Mouse (Mus musculus) frontal cortex, postnatal 14 days (tissue): Measurements from ENCODE around the gene Atp13a2.

Experiments used
- DNase-seq, 2 experiments: peaks; one replicate each; pipeline ENCODE4 v3.0.0; 2022; ENCODE audit warnings: low spot score in 2 of 2

The Atp13a2 gene

DNA sequence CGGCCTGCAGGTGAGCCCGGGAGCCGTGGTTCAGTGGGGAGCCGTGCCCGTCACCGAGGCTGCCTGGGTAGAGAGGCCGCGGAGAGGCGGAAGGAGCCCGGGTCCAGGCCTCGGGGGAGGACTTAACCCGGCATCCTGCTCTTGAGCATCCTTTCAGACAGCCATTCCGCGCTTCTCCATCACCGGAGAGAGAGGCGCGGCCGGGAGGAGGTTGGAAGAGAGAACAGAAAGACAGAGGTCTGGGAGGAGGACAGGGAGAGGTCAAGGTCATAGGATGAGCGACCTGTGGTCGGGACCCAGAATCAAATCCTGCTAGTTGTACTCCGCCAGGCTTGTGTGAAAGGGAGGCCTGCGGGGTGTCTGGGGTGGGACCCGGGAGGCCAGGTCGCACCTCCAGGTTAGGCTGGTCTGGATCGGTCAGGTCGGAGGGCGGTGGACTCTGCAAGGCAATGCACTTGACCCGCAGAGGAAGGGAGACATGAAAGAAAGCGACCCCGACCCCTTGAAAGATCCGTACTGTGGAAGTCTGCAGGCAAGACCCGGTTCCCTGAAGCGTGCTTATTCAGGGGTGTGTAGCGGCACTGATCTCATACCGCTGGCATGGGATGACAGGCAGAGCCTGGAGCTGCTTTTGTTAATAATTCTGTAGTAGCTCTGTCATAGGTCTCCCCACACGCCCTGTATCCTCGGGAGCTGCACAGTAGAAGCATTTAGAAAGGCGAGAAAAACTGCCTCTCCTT, 25.0 kb upstream of the Atp13a2 start:
- DNase-seq = peak in 1 of 2 experiments; percentile 35

DNA sequence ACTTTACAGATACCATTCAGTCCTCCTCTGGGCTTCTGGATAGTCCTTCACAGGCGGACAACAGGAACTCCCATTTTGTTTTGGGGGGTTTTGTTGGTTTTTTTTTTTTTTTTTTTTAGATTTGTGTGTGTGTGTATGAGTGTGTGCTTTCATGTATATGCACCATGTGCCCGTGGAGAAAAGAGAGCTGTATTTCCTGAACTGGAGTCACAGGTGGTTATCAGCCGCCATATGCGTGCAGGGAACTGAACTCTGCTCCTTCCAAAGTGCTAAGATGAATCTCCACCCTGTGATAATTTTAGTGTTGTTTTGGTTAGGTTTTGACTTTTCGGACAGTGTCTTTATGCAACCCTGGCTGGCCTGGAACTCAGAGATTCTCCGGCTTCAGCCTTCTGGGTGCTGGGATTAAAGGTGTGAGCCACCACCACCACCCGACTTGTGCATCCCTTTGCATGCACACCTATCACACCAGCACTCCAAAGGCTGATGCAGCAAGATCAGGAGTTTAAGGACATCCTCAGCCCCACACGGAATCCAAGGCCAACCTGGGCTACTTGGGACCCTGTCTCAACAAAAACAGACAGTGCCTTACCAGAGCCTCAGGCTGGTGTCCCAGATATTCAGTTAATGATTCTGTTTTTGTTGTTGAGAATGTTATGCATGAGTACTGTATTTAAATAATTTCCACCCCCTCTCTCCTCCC, 24.3 kb upstream of the Atp13a2 start:
- DNase-seq = no peak

DNA sequence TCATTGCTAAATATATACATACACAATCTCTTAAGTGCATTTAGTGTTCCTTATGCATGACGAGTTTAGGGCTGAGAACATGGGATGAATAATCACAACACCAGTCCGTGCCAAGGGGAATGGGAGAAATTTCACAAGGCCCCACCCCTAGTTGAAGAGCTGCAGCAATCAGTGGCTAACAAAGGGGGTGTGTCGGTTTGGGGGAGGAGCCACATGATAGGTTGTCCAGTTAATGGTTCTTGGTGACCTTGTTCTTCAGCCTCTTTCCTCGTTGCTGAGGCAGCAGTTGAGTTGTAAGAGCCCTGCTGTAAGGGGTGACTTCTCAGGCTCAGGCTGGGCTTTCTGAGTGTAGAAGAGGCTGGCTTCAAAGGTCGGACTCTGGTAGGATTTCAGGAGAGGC, 23.7 kb upstream of the Atp13a2 start:
- no peak for DNase-seq

DNA sequence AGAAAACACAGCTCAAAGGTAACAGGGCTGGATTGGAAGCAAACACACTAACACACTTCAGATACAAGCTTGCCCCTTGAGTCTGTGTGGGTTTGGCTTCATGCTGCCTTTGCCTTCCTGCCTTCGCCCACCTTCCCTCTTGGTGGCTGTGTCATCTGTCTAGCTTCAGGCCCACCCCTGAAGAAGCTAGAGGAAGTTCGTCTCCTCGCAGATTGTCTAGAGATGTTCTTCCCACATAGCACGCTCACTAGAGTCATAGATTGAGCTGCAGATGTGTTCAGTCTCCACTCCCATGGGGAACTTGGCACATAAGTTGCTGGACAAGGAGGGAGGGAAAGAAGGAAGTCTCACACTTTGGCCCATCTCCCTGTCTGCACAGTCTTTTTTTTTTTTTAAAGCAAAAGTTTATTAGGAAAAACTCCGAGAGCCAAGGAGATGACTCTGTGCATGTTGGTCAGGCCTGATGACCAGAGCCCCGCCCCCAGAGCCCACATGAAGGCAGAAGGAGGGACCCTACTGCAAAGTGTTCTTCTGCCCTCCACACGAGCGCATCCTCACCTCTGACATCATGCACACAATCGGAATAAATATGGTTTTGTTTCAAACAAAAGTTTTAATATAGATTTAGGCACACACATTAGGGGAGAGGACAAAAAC, 22.6 kb upstream of the Atp13a2 start:
- peak in 1 of 2 experiments; percentile 31 for DNase-seq

DNA sequence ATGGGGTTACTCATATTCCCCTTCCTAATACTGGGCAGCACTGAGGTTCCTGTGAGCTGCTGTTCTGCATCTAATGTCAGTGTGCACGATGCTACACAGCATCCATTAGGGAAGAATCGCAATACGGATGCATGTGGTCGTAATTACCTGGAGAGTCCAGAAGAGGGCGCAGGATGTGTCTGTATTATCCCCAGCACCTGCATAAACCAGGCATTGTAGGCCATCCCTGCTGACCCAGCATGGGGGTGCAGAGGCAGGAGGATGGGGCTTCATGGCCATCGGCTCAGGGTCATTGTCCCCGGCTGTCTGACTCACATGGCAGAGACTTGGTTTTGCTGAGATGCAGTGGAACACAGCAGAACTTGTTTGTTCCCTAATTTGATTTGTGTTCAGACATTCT, 22.1 kb upstream of the Atp13a2 start:
- peak; percentile 54 to 71 for DNase-seq

DNA sequence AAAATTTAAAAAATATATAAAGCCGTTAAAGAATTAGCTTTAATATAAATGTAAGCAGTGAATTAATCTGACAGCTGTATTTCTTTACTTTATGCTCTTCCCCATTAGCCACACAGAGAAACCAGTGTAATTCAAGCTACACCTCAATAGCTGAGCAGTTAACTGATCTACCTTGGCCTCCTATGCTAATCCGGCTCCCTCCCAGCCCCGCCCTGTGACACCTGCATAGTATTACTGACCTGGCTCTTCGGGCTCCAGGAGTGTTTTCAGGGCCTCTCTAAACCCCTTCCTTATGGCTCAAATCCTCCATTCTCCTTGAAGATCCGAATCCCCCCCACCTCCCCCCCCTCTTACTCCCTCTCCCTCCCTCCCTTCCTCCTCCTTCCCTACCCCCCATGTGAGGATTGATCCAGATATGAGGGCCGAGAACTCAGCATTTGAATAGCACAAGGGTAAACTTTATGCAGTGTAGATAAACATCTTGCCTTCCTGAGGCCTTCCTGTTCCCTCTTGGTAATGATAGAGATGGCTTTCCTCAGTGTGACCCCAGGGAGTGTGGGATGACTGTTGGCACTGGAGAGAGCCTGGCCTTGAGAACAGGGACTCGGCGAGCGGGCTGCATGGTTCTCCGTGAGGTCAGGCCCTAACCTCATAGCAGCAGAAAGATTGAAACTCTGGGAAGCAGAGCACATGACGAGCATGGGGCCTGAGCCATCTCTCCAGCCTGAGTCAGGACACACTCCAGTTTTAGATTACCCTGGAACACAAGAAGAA, 19.1 kb upstream of the Atp13a2 start:
- no peak for DNase-seq

DNA sequence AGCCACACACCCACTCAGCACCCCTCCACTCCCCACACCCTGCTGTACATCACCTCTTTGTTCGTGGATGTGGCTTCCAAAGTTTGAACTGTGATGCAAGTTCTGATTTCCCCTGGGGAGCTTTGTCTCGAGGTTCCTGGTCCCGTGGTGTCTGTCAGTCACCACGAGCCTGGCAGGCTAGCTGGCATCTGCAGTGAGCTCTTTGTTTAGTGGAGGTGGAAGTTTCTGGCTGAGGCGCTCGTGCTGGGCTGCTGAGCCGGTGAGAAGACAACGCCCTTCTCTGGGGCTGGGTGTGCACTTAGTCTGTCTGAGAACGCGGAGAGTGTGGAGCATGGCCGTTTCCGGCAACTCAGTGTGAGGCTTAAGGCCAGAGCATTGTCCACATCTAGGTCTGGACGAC, 15.0 kb upstream of the Atp13a2 start:
- DNase-seq = no peak

DNA sequence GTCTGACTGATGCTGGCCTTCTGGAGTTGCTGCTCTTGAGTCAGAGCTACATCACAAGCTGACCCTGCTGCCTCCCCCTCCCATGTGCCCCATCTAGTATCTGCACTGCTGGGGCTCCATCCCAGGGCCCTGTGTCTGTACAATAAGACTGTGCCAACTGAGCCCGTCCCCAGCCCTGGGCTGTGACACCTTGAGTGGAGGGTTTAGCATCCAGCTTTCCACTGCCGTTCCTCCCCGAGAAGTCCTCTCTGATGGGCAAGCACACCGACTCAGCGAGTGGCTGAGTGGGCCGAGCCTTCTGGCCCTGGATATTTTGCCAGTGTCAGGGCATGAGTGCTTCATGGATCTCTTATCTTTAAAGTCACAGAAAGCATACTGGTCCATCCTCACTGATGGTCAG, 12.3 kb upstream of the Atp13a2 start:
- no peak for DNase-seq

DNA sequence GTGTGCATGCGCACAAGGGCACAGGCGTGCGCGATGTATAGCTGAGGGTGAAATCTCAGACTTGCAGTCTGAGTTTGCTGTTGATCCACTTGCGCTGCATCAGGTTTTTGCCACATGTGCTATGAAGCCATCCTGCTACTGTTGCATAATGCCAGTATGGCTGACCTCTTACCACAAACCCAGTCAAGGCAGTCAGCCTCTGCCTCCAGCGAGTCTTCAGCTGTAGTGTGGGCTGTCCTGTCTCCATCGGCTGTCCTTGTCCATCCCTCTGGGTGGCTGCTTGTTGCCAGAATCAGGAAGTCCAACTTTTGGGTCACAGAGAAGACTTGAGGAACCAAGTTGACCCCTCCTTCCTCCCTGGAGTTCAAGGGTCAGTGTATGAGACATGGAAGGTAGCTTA, 11.3 kb upstream of the Atp13a2 start:
- no peak for DNase-seq

DNA sequence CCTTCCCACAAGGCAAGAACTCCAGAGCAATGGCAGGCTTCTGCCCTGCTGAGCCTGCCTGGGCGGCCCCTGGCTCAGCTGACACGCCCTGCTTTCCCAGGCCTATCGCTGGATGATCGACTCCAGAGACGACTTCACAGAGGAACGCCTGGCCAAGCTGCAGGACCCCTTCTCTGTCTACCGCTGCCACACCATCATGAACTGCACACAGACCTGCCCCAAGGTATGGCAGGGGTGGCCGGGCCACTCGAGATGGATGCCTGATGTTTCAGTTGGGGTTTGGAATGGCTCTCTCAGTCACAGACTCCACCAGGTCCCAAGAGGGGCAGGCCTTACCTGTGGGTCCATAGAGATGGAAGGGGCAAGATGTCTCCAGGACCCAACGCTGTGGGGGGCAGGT, 9.4 kb upstream of the Atp13a2 start:
- no peak for DNase-seq

DNA sequence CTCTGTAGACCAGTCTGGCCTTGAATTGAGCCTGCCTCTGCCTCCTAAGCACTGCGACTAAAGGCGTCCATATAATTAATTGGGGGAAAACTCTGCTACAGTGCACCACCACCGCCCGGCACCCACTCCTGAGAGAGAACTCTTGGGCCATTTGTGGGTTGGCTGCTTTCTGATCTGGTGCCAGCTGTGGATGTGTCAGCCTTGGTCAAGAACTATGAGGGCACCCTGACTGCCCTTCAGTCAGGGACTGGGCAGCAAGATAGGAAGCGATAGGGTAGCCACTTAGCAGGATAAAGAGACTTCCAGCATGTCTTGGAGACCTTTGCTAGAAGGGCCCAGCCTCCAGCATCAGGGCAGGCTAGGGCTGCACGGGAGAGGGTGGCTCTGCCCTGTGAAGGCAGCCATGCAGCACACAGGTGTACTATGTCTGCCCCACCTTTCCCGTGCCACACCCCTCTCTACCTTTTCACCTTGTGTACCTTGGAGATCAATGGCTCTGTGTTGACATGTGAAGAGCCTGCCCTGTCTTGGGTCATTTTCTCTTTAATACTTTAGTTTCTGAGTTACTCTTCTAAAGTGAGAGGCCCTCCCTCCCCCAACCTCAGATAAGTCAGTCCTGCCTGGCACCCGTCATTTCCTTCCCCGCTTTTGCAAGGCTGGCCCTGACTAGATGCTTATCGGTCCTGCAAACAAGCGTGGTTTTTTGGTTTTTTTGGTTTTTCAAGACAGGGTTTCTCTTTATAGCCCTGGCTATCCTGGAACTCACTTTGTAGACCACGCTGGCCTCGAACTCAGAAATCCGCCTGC, 8.6 kb upstream of the Atp13a2 start:
- DNase-seq = no peak

DNA sequence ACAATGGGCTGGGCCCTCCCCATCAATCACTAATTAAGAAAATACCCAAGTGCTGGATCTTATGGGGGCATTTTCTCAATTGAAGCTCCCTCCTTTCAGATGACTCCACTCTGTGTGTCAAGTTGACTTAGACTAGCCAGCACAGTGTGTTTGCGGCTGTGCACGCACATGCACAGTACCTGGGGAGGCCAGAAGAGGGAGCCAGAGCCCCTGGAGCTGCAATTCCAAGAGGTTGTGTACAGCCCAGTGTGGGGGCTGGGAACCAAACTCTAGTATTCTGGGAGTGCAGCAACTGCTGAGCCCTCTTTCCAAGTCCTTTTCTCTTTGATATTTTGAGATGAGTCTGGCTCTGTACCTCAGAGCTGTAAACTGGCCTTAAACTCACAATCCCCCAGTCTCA, 5.1 kb upstream of the Atp13a2 start:
- no peak for DNase-seq

DNA sequence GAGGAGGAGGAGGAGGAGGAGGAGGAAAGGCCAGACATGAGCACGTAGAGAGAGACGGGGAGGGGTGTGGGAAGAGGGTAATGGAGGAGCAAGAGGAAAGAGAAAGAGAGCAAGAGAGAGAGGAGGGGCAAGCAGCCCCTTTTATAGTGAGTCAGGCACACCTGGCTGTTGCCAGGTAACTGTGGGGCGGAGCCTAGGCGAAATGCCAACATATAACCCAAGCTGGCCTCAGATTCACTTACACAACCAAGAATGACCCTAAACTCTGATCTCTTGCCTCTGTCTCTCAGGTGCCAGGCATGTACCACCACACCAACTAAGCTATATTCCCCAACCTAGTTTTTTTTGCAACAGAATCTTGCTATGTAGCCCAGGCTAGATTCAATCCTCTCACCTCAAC, 3.9 kb upstream of the Atp13a2 start:
- DNase-seq = no peak

DNA sequence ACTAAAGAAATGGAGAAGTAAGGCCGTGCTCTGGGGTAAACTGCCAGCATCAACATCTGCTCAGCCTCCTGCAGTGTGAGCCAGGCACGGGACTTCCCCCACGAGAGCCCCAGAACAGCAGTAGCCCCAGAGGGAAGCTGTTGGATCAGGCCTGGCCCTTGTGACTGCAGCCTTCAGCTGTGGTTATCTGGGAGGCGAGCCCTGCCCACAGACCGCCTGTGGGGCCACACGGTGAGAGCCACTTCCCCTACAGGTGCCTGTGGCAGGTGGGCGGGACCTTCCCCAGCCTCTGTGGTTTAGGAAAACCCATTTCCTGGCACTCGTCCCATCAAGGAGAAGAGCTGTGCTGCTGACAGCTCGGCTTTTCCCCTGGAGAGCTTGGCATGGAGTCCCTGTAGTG, 3.2 kb upstream of the Atp13a2 start:
- DNase-seq = no peak

DNA sequence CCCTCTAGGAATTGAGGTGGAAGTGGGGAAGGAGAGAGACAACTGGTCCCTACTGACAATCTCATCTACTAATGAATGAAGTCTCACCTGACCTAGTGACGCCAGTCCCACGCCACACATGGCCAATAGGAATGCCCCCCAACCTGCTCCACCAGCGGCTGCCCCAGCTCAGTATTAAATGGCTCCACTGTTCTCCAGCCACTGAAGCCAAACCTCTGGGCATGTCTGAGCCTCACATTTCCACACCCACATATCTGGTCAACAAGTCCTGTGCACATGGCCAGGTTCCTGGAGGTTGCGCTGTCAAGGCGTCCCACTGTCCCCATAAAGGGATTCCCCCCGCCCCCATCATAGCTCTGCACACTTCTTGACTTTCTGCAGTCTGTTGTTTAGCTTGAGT, 2.1 kb upstream of the Atp13a2 start:
- no peak for DNase-seq

DNA sequence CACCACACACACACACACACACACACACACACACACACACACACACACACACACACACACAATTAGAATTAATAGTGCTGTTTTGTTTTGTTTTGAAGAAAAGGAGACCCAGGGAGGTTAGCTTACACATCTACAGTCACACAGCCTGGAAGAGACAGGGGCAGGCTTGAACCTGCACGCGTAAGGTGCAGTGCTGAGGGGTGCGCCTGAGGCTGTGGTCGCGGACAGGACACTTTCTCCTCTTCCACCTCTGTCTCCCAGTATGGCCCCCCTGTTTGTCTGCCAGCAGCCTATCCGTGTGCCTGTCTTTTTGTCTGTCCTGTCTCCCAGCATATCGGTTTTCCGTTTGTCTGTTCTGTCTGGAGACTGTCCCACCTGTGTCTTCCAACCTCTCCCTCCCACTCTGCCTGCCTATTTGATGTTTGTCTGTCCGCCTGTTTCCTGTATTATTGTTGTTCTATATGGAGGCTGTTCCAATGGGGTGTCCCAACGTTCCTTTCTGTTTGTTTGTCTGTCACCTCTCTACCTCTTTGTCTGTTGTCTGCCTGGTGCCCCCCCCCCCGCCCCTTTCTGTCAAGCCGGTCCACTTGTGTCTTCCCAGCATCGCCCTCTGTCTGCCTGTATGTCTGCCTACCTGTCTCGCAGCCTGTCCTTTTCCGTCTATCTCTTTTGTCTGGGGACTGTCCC, 506 bp upstream of the Atp13a2 start:
- no peak for DNase-seq

DNA sequence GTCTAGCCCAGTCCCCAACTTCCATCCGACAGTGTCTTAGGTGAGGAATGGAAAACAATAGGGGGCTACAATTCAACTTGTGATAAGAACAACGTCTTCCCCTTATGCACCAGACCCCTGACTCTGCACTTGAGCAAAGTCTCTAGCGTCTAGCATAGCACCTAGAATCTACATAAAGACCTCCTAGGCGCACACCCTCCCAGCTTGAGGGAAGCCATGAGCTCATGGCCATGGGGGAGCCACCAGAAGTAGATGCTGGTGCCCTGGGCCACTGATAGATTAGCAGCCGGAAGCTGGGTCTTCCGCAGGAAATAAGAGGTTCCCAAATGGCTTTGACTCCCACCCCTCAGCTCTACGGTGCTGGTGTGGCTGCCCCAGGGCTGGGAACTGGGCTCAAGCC, 803 bp downstream of the Atp13a2 start:
- no peak for DNase-seq

DNA sequence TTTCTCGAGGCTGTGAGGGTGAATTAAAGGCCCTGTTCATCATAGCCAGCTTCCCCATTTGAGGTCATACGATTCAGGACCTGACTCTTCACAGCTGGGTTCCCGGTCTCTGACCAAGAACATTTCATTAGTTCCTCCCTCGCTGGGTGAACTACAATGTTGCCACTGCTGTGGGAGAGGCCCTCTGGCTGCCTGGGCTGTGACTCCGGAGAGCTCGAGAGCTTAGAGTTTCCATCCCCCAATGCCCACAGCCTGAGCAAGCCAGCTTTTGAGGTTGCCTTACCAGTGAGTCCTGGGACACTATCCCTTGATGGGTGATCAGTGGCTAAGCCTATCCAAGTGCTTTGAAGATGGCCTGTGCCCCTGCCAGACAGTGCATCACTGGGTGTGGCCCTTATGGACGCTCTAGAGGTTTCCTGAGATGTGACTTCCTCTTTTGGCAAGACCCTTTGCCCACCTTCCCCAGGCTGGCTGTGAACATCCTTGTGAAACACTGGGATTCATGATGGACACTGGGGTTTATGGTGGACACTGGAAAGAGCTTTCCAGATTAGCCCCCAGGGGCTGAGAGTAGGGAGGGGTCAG, 2.1 kb downstream of the Atp13a2 start:
- DNase-seq = no peak

DNA sequence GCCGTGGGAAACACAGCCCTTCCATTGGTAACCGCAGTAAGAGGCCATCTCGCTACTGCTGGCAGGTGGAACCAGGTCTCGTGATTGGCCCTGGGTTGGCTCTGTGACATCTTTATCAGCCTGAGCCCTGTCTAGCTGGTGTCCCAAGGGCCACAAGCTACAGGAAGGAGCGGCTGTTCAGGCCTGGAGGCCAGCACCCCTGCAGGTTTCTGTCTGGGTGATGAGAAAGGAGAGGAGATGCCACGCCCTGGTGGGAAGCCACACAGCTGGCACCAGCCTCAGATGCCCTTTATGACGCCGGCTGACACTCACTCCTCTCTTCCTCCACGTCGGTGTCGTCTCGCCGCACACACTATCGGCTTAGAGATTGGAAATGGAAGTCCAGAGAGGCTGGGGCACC, 2.8 kb downstream of the Atp13a2 start:
- DNase-seq = no peak

DNA sequence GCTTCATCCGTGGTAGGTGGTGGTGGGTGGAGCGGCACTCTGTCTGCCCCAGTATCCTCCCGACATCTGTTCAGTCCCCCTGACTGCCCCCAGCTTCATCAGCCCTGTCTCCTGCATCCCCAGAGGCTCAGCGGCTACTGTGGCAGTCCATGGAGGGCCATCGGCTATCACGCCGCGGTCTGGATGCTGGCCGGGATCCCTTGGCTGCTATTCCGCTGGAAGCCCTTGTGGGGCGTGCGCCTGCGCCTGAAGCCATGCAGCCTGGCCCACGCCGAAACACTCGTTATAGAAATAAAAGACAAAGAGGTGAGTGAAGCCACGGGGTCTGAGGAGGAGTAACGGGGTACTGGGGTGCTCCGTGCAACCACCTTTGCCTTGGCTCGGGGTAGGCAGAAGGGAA, 5.5 kb downstream of the Atp13a2 start:
- no peak for DNase-seq

DNA sequence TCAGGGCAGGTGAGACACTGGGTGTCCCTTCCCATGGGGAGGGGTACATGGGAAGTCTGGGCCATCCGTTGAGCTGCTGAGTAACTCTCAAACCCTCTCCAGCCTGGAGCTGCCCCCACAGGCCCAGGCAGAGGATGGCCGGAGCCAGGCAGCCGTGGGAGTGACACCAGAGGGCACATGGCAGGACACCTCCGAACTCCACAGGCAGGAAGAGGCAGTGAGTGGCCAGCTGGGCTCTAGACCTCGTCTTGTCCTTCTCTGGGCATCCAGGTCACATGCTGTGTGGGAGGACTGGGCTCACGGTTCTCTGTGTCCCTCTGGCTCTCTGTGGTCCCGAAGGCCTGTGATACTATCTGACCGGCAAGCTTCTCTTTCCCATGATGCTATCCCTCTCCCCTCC, 7.2 kb downstream of the Atp13a2 start:
- no peak for DNase-seq
